Mouse (Mus musculus) myocyte (in vitro differentiated cells): ENCODE measurements around the gene Arpc4. TPM values are rescaled to one million over a fixed set of nuclear protein-coding genes. Genes with fewer than 3 reads are reported as not detected.

Experiments used
- H3K27me3 ChIP-seq: one replicate; pipeline ENCODE4 v1.6.1; 2011; ENCODE audit not compliant: control insufficient read depth, insufficient read depth, insufficient read length
- H3K36me3 ChIP-seq: one replicate; pipeline ENCODE4 v1.6.1; 2011; ENCODE audit not compliant: control insufficient read depth, insufficient read depth
- H3K4me2 ChIP-seq: one replicate; pipeline ENCODE4 v1.6.1; 2011; ENCODE audit warnings: low read depth, control low read depth
- H3K4me3 ChIP-seq: one replicate; pipeline ENCODE4 v1.5.1; 2011; ENCODE audit warnings: mild to moderate bottlenecking, control low read depth, moderate library complexity
- H3K79me2 ChIP-seq: one replicate; pipeline ENCODE4 v1.6.1; 2011; ENCODE audit not compliant: control insufficient read depth, insufficient read depth
- H3ac ChIP-seq: one replicate; pipeline ENCODE4 v1.6.1; 2011; ENCODE audit not compliant: control insufficient read depth, insufficient read length
- CEBPB ChIP-seq: IDR thresholded peaks from 2 replicates; pipeline ENCODE4 v1.6.1; 2011; ENCODE audit warnings: mild to moderate bottlenecking, moderate library complexity; ENCODE audit not compliant: poor library complexity, insufficient read depth, severe bottlenecking
- E2F4 ChIP-seq: IDR thresholded peaks from one replicate; pipeline ENCODE4 v1.6.1; 2011; ENCODE audit warnings: mild to moderate bottlenecking, control low read depth, moderate library complexity; ENCODE audit not compliant: insufficient read depth
- MAX ChIP-seq: IDR thresholded peaks from one replicate; pipeline ENCODE4 v1.6.1; 2011; ENCODE audit warnings: low read depth, mild to moderate bottlenecking, control low read depth
- MYOD1 ChIP-seq, 3 experiments: IDR thresholded peaks; one replicate each; pipeline ENCODE4 v1.6.1; 2011; ENCODE audit warnings: control low read depth in 2 of 3, low read depth in 2 of 3, mild to moderate bottlenecking in 2 of 3, moderate library complexity in 1 of 3; ENCODE audit not compliant: insufficient read length in 2 of 3, control insufficient read depth in 1 of 3
- MYOG ChIP-seq, 3 experiments: IDR thresholded peaks; one replicate each; pipeline ENCODE4 v1.6.1; 2011; ENCODE audit warnings: control low read depth in 2 of 3, low read depth in 2 of 3, mild to moderate bottlenecking in 2 of 3; ENCODE audit not compliant: insufficient read length in 2 of 3, control insufficient read depth in 1 of 3, insufficient read depth in 1 of 3
- POLR2A ChIP-seq: IDR thresholded peaks from one replicate; pipeline ENCODE4 v1.6.1; 2011; ENCODE audit warnings: low read depth, mild to moderate bottlenecking, control low read depth, moderate library complexity; ENCODE audit not compliant: insufficient read length
- POLR2AphosphoS2 ChIP-seq: IDR thresholded peaks from one replicate; pipeline ENCODE4 v1.6.1; 2011; ENCODE audit warnings: low read depth, control low read depth; ENCODE audit not compliant: insufficient read length
- REST ChIP-seq: IDR thresholded peaks from one replicate; pipeline ENCODE4 v1.6.1; 2011; ENCODE audit warnings: mild to moderate bottlenecking, control low read depth, moderate library complexity; ENCODE audit not compliant: insufficient read depth, insufficient read length
- SRF ChIP-seq: IDR thresholded peaks from one replicate; pipeline ENCODE4 v1.6.1; 2011; ENCODE audit warnings: low read depth; ENCODE audit not compliant: control insufficient read depth, insufficient read length
- TCF12 ChIP-seq: IDR thresholded peaks from one replicate; pipeline ENCODE4 v1.6.1; 2011; ENCODE audit warnings: mild to moderate bottlenecking, control low read depth; ENCODE audit not compliant: poor library complexity, insufficient read depth, severe bottlenecking
- TCF3 ChIP-seq: IDR thresholded peaks from one replicate; pipeline ENCODE4 v1.6.1; 2011; ENCODE audit warnings: low read depth, control low read depth; ENCODE audit not compliant: insufficient read length
- USF1 ChIP-seq: IDR thresholded peaks from one replicate; pipeline ENCODE4 v1.6.1; 2011; ENCODE audit warnings: low read depth, mild to moderate bottlenecking, control low read depth, moderate library complexity
- polyA plus RNA-seq: library from polyadenylated mRNA; unstranded; fragments of >200 nt; fragmentation: generic; extraction: Trizol; gene quantifications from one replicate; pipeline ENCODE4 v1.2.1, GENCODE M21; 2012; ENCODE audit warnings: missing spikeins

The Arpc4 gene
- polyA plus RNA-seq, 1 experiment = 207 TPM

DNA sequence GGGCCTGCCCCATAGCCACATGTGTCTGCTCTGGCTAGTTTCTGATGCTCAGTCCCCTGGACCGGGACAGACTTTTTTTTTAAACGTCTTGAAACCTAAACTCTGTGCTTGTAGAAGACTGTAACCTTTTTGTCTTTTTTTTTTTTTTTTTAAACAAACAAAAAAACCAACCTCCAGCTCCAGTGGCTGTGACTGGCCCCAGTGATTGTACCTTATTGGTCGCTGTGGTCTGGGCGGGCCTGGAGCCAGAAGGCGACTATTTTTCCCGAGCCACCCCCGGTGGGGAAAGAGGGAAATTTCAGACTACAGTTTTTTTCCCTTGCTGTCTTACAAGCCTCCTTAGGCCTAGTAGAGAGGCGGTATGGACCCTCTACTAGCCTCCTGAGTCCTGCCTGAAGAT, 11.0 kb downstream of the Arpc4 start, which contains the start of gene Ttll3:
Gene Ttll3 (plus strand): TSS at position 301 of the 400 bp plus-strand sequence.
- no peak for TF ChIP-seq E2F4
- no peak for TF ChIP-seq SRF
- TF ChIP-seq TCF12 = no peak
- no peak for TF ChIP-seq MAX
- TF ChIP-seq POLR2A = no peak
- TF ChIP-seq MYOG (IDR thresholded peaks at IDR 0.05; ENCODE audit: control insufficient read depth in 1 of 3, insufficient read depth in 1 of 3, insufficient read length in 2 of 3, low read depth in 2 of 3) = no peak
- no peak for TF ChIP-seq MYOD1 (IDR thresholded peaks at IDR 0.05; ENCODE audit: control insufficient read depth in 1 of 3, insufficient read length in 2 of 3, low read depth in 2 of 3)
- TF ChIP-seq CEBPB = no peak
- no peak for TF ChIP-seq POLR2AphosphoS2
- Histone ChIP-seq H3K4me2 (no peak within 1 kb of the TSS), H3K36me3 (peaks cover 39% of the 10 kb centered on the region), H3K4me3 (no peak within 1 kb of the TSS), H3ac (no peak within 1 kb of the TSS), H3K27me3 (no peaks in the 10 kb centered on the region), H3K79me2 (no peaks in the 10 kb centered on the region)

GRCm38 (mm10) chr6:113390715-113391114, 12.8 kb downstream of the Arpc4 start:
- Histone ChIP-seq H3K4me3 (no peak overlapping the region), H3K79me2 (no peaks in the 10 kb centered on the region), H3K27me3 (no peaks in the 10 kb centered on the region), H3ac (no peak overlapping the region), H3K4me2 (no peak overlapping the region), H3K36me3 (peaks cover 34% of the 10 kb centered on the region)
- no peak for TF ChIP-seq TCF3
- TF ChIP-seq POLR2AphosphoS2 = no peak
- TF ChIP-seq USF1 = no peak
- TF ChIP-seq CEBPB = no peak
- TF ChIP-seq POLR2A = no peak
- no peak for TF ChIP-seq TCF12
- no peak for TF ChIP-seq REST
- TF ChIP-seq E2F4 = no peak
- TF ChIP-seq MYOG (IDR thresholded peaks at IDR 0.05; ENCODE audit: control insufficient read depth in 1 of 3, insufficient read depth in 1 of 3, insufficient read length in 2 of 3, low read depth in 2 of 3) = no peak
- no peak for TF ChIP-seq SRF
- TF ChIP-seq MYOD1 (IDR thresholded peaks at IDR 0.05; ENCODE audit: control insufficient read depth in 1 of 3, insufficient read length in 2 of 3, low read depth in 2 of 3) = no peak
- no peak for TF ChIP-seq MAX

- no peak overlapping the region for H3K4me3 ChIP-seq
- H3K27me3 ChIP-seq = no peaks in the 10 kb centered on the region
- TF ChIP-seq MYOD1 (IDR thresholded peaks at IDR 0.05; ENCODE audit: control insufficient read depth in 1 of 3, insufficient read length in 2 of 3, low read depth in 2 of 3) (no peak), POLR2AphosphoS2 (no peak), TCF12 (no peak), MYOG (IDR thresholded peaks at IDR 0.05; ENCODE audit: control insufficient read depth in 1 of 3, insufficient read depth in 1 of 3, insufficient read length in 2 of 3, low read depth in 2 of 3) (no peak), POLR2A (no peak), MAX (no peak), USF1 (no peak), CEBPB (no peak), SRF (no peak), REST (no peak), TCF3 (no peak), E2F4 (no peak)
- no peak overlapping the region for H3ac ChIP-seq
- H3K4me2 ChIP-seq = no peak overlapping the region
- peaks cover 27% of the 10 kb centered on the region for H3K36me3 ChIP-seq
- H3K79me2 ChIP-seq = no peaks in the 10 kb centered on the region
Observed at GRCm38 (mm10) chr6:113392015-113392386, 14.1 kb downstream of the Arpc4 start.

GRCm38 (mm10) chr6:113392387-113393071, 14.6 kb downstream of the Arpc4 start:
- TF ChIP-seq TCF12 = no peak
- TF ChIP-seq POLR2AphosphoS2 = peak; percentile 61
- no peak overlapping the region for H3ac ChIP-seq
- no peaks in the 10 kb centered on the region for H3K27me3 ChIP-seq
- no peaks in the 10 kb centered on the region for H3K79me2 ChIP-seq
- H3K4me2 ChIP-seq = no peak overlapping the region
- no peak overlapping the region for H3K4me3 ChIP-seq
- H3K36me3 ChIP-seq = peaks cover 22% of the 10 kb centered on the region

- Histone ChIP-seq H3K36me3 (peaks cover 27% of the 10 kb centered on the region), H3K4me3 (no peak overlapping the region), H3K4me2 (no peak overlapping the region), H3K27me3 (no peaks in the 10 kb centered on the region), H3K79me2 (no peaks in the 10 kb centered on the region), H3ac (no peak overlapping the region)
- TF ChIP-seq POLR2A (no peak), TCF3 (no peak), MAX (no peak), TCF12 (no peak), SRF (no peak), REST (no peak), USF1 (no peak), POLR2AphosphoS2 (no peak), E2F4 (no peak), MYOD1 (IDR thresholded peaks at IDR 0.05; ENCODE audit: control insufficient read depth in 1 of 3, insufficient read length in 2 of 3, low read depth in 2 of 3) (no peak)
Observed at GRCm38 (mm10) chr6:113393951-113394350, 16.0 kb downstream of the Arpc4 start.
